Mouse (Mus musculus) stomach, postnatal 0 days (tissue): Measurements from ENCODE around the gene Cryz. TPM values are rescaled to one million over a fixed set of nuclear protein-coding genes. Genes with fewer than 3 reads are reported as not detected.
A peak's percentile ranks its signal among the peaks of the same experiment; 100 is the strongest.

ENCODE experiments used
- ATAC-seq: fragments of 200-750 bp; cut with Nextera tagmentation; 2 replicates; pipeline ENCODE4 v1.8.0; 2017; ENCODE audit not compliant: low FRiP score, low TSS enrichment
- DNase-seq: peaks from one replicate; pipeline ENCODE4 v3.0.0-alpha.2; 2016; ENCODE audit warnings: low spot score
- H3K27ac ChIP-seq: fragments of 300-500 bp; sonication (generic); replicated peaks from 2 replicates; pipeline ENCODE4 v1.5.1; 2014; ENCODE audit warnings: mild to moderate bottlenecking, control low read depth
- H3K27me3 ChIP-seq: fragments of 300-500 bp; sonication (generic); 2 replicates; pipeline ENCODE4 v1.6.1; 2014; ENCODE audit warnings: low read length; ENCODE audit not compliant: control insufficient read depth, insufficient read depth
- H3K36me3 ChIP-seq: fragments of 300-500 bp; sonication (generic); 2 replicates; pipeline ENCODE4 v1.6.1; 2014; ENCODE audit warnings: low read length, mixed read lengths; ENCODE audit not compliant: control insufficient read depth, insufficient read depth
- H3K4me1 ChIP-seq: fragments of 300-500 bp; sonication (generic); replicated peaks from 2 replicates; pipeline ENCODE4 v1.6.1; 2014; ENCODE audit warnings: antibody characterized with exemption; ENCODE audit not compliant: control insufficient read depth, insufficient read depth
- H3K4me2 ChIP-seq: fragments of 300-500 bp; sonication (generic); replicated peaks from 2 replicates; pipeline ENCODE4 v1.6.1; 2014; ENCODE audit warnings: low read depth, mild to moderate bottlenecking, control low read depth, moderate library complexity
- H3K4me3 ChIP-seq: fragments of 300-500 bp; sonication (generic); 2 replicates; pipeline ENCODE4 v1.5.1; 2014; ENCODE audit warnings: low read depth, low read length, control low read depth
- H3K9ac ChIP-seq: fragments of 300-500 bp; sonication (generic); 2 replicates; pipeline ENCODE4 v1.6.1; 2014; ENCODE audit warnings: mild to moderate bottlenecking, low read length, control low read depth, mixed read lengths
- H3K9me3 ChIP-seq: fragments of 300-500 bp; sonication (generic); 2 replicates; pipeline ENCODE4 v1.6.1; 2016; ENCODE audit warnings: low read length; ENCODE audit not compliant: control insufficient read depth
- CTCF ChIP-seq: IDR thresholded peaks from 2 replicates; pipeline ENCODE4 v1.5.1; 2016; ENCODE audit warnings: antibody characterized with exemption, low read depth, mild to moderate bottlenecking, moderate library complexity
- EP300 ChIP-seq: optimal IDR thresholded peaks from 2 replicates; pipeline ENCODE3; 2016; ENCODE audit warnings: antibody characterized with exemption
- WGBS: fragments of 180-500 bp; shearing (Covaris S2); extraction: QIAGEN DNeasy Blood & Tissue Kit; methylation state at CpG from one replicate; pipeline ENCODE4 v1.1.7; 2014; 5-methylcytosine and 5-hydroxymethylcytosine counted together
- polyA plus RNA-seq: library from polyadenylated mRNA; unstranded; fragments of >200 nt; fragmentation: Nextera tagmentation; extraction: Ambion mirVana; gene quantifications from 2 replicates; pipeline ENCODE4 v1.2.1, GENCODE M21; 2015

The Cryz gene
- polyA plus RNA-seq, 1 experiment from 2014 or later: 7.9 TPM

- TF ChIP-seq EP300 (no peak), CTCF (no peak)
- no peaks in the 10 kb centered on the region for H3K36me3 ChIP-seq
- DNase-seq (no peak), ATAC-seq (no peak)
- H3K9ac ChIP-seq: no peak overlapping the region
- no peak overlapping the region for H3K27ac ChIP-seq
- H3K4me2 ChIP-seq: no peak overlapping the region
- H3K4me1 ChIP-seq: no peaks in the 10 kb centered on the region
- H3K4me3 ChIP-seq: no peak overlapping the region
- no peaks in the 10 kb centered on the region for H3K27me3 ChIP-seq
- WGBS: 29% methylated on average over 4 of the region's 4 CpGs
- H3K9me3 ChIP-seq: no peaks in the 10 kb centered on the region
These were observed 68.1 kb downstream of the Cryz start for GRCm38 (mm10) chr3:154664636-154665035.

- ATAC-seq (no peak), DNase-seq (no peak)
- 71% methylated on average over 3 of the region's 3 CpGs for WGBS
- H3K9ac ChIP-seq: no peak overlapping the region
- H3K4me3 ChIP-seq: no peak overlapping the region
- H3K36me3 ChIP-seq: no peaks in the 10 kb centered on the region
- H3K4me1 ChIP-seq: no peaks in the 10 kb centered on the region
- no peak overlapping the region for H3K27ac ChIP-seq
- H3K4me2 ChIP-seq: no peak overlapping the region
- no peak for TF ChIP-seq CTCF
- TF ChIP-seq EP300: no peak
- H3K27me3 ChIP-seq: no peaks in the 10 kb centered on the region
- H3K9me3 ChIP-seq: no peaks in the 10 kb centered on the region
These were observed 72.0 kb downstream of the Cryz start for GRCm38 (mm10) chr3:154668485-154668884.

- no peak for TF ChIP-seq CTCF
- TF ChIP-seq EP300: no peak
- Histone ChIP-seq H3K4me3 (no peak overlapping the region), H3K36me3 (no peaks in the 10 kb centered on the region), H3K4me2 (no peak overlapping the region), H3K27me3 (no peaks in the 10 kb centered on the region), H3K9ac (no peak overlapping the region), H3K27ac (no peak overlapping the region), H3K4me1 (no peaks in the 10 kb centered on the region), H3K9me3 (no peaks in the 10 kb centered on the region)
- DNase-seq: no peak
- no peak for ATAC-seq
- whole genome bisulfite sequencing: 86% methylated on average over 6 of the region's 6 CpGs
These were observed 74.1 kb downstream of the Cryz start for GRCm38 (mm10) chr3:154670584-154670983.

- Histone ChIP-seq H3K27me3 (no peaks in the 10 kb centered on the region), H3K9ac (no peak overlapping the region), H3K9me3 (no peaks in the 10 kb centered on the region), H3K4me2 (no peak overlapping the region), H3K27ac (no peak overlapping the region), H3K4me3 (no peak overlapping the region), H3K36me3 (no peaks in the 10 kb centered on the region), H3K4me1 (no peaks in the 10 kb centered on the region)
- ATAC-seq (0 out of 2 replicates have a peak, but pooled peaks have one; percentile 21), DNase-seq (no peak)
- TF ChIP-seq EP300 (no peak), CTCF (no peak)
- WGBS: 70% methylated on average over 5 of the region's 5 CpGs
These were observed 74.5 kb downstream of the Cryz start for GRCm38 (mm10) chr3:154671013-154671412.

Other genes starting within 250 kb of the Cryz start
- 3.9 and 5.5 TPM in 2 replicates for gene Tyw3, start 393 bp downstream of the Cryz start, polyA plus RNA-seq
- gene Erich3, start 67.1 kb downstream of the Cryz start, polyA plus RNA-seq: 0.05 and 0.06 TPM in 2 replicates